Mouse (Mus musculus) heart, adult 2 months (tissue): Measurements from ENCODE around the gene Ankrd13a.

Experiments used
- CTCF ChIP-seq: fragments of 200-600 bp; IDR thresholded peaks from 2 replicates; pipeline ENCODE4 v1.8.1; 2022; ENCODE audit warnings: antibody characterized with exemption, mild to moderate bottlenecking, moderate library complexity
- EP300 ChIP-seq: fragments of 200-500 bp; IDR thresholded peaks from 2 replicates; pipeline ENCODE4 v1.6.1; 2011; ENCODE audit warnings: low read depth, low read length, control low read depth; ENCODE audit not compliant: insufficient read depth
- POLR2A ChIP-seq: fragments of 200-500 bp; IDR thresholded peaks from 2 replicates; pipeline ENCODE4 v1.6.1; 2011; ENCODE audit warnings: mild to moderate bottlenecking, low read depth, low read length, control low read depth; ENCODE audit not compliant: insufficient read depth

DNA sequence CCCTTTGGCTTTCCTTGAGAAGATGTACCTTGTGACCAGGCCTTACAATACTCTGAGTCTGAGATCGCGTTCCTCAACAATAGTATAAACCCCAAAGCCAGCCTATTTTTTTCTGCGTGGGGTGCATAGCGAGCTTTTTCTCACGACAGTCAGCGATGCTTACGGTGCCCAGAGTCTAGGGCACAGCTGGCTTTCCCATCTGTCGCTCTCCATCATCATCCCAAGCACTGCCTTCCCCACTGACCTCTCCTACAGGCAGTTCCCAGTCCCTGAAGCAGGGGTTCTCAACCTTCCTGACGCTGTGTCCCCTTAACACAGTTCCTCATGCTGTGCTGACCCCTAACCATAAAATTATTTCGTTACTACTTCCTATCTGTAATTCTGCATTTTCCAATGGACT lies 31.9 kb upstream of the Ankrd13a start:
- TF ChIP-seq EP300 (no peak), POLR2A (no peak), CTCF (no peak)
